Mouse (Mus musculus): Measurements from ENCODE around the gene Tor1aip2. TPM values are rescaled to one million over a fixed set of nuclear protein-coding genes. Genes with fewer than 3 reads are reported as not detected.

The Tor1aip2 gene
- polyA plus RNA-seq, 1 experiment from 2014 or later = 81.0 TPM

- no peak for DNase-seq (ENCODE audit: low spot score)
Observed at GRCm38 (mm10) chr1:156108400-156108799, 73.2 kb downstream of the Tor1aip2 start.

GRCm38 (mm10) chr1:156111090-156111489, 75.9 kb downstream of the Tor1aip2 start:
- DNase-seq (ENCODE audit: low spot score) = no peak

GRCm38 (mm10) chr1:156111728-156112127, 76.5 kb downstream of the Tor1aip2 start:
- DNase-seq (ENCODE audit: low spot score) = no peak

- DNase-seq (ENCODE audit: low spot score) = no peak
Observed at GRCm38 (mm10) chr1:156112142-156112541, 76.9 kb downstream of the Tor1aip2 start.

GRCm38 (mm10) chr1:156113884-156114499, 78.8 kb downstream of the Tor1aip2 start:
- DNase-seq (ENCODE audit: low spot score) = no peak

GRCm38 (mm10) chr1:156116770-156117169, 81.6 kb downstream of the Tor1aip2 start:
- no peak for DNase-seq (ENCODE audit: low spot score)

Other genes starting within 250 kb of the Tor1aip2 start
- gene Qsox1, start 222.5 kb upstream of the Tor1aip2 start, polyA plus RNA-seq (2015; fragmentation: Nextera tagmentation; extraction: Ambion mirVana) = 18.9 and 22.1 TPM in 2 replicates
- 10.4 and 16.9 TPM in 2 replicates for gene Cep350, start 62.1 kb upstream of the Tor1aip2 start, polyA plus RNA-seq (2015; fragmentation: Nextera tagmentation; extraction: Ambion mirVana)
- 90.2 and 104 TPM in 2 replicates for gene Tor1aip1, start 1.1 kb downstream of the Tor1aip2 start, polyA plus RNA-seq (2015; fragmentation: Nextera tagmentation; extraction: Ambion mirVana)
- 0.31 and 0.33 TPM in 2 replicates for gene Fam163a, start 169.6 kb downstream of the Tor1aip2 start, polyA plus RNA-seq (2015; fragmentation: Nextera tagmentation; extraction: Ambion mirVana)

Data from thymus, postnatal 0 days (tissue).